Mouse (Mus musculus) urinary bladder, postnatal 4 days (tissue): ENCODE data around the gene Ctnnal1.
"Not testable (repeated sequence)": the region's sequence is repeated elsewhere in the genome, so short reads cannot be mapped to it uniquely, and the experiment has no call there.

Experiments used
- DNase-seq, 2 experiments: peaks; one replicate each; pipeline ENCODE4 v3.0.0; 2021 to 2022; ENCODE audit warnings: low spot score in 2 of 2

Gene Ctnnal1

GRCm38 (mm10) chr4:56865003-56865511, at the start of gene Ctnnal1:
Ctnnal1 (minus strand) TSS chr4:56865188.
- DNase-seq: peak; percentile 85 to 90

GRCm38 (mm10) chr4:56914761-56915160, 49.8 kb upstream of the Ctnnal1 start:
- DNase-seq: no peak

- no peak for DNase-seq
Observed at GRCm38 (mm10) chr4:56914338-56914737, 49.4 kb upstream of the Ctnnal1 start.

- no peak for DNase-seq
Observed at GRCm38 (mm10) chr4:56912382-56913001, 47.5 kb upstream of the Ctnnal1 start.

GRCm38 (mm10) chr4:56909568-56909967, 44.6 kb upstream of the Ctnnal1 start:
- DNase-seq: no peak

GRCm38 (mm10) chr4:56907671-56908070, 42.7 kb upstream of the Ctnnal1 start:
- DNase-seq: no peak

- no peak for DNase-seq
Observed at GRCm38 (mm10) chr4:56906926-56907325, 41.9 kb upstream of the Ctnnal1 start.

- no peak for DNase-seq
Observed at GRCm38 (mm10) chr4:56905507-56905906, 40.5 kb upstream of the Ctnnal1 start.

- no peak for DNase-seq
Observed at GRCm38 (mm10) chr4:56901671-56902070, 36.7 kb upstream of the Ctnnal1 start.

GRCm38 (mm10) chr4:56899216-56899615, 34.2 kb upstream of the Ctnnal1 start:
- DNase-seq: no peak

- DNase-seq: no peak
Observed at GRCm38 (mm10) chr4:56897511-56897910, 32.5 kb upstream of the Ctnnal1 start.

GRCm38 (mm10) chr4:56894196-56894595, 29.2 kb upstream of the Ctnnal1 start:
- DNase-seq: no peak

GRCm38 (mm10) chr4:56892501-56893115, 27.6 kb upstream of the Ctnnal1 start:
- no peak for DNase-seq

GRCm38 (mm10) chr4:56888483-56888882, 23.5 kb upstream of the Ctnnal1 start:
- no peak for DNase-seq

GRCm38 (mm10) chr4:56886286-56886979, 21.4 kb upstream of the Ctnnal1 start:
- no peak for DNase-seq

GRCm38 (mm10) chr4:56880036-56880703, 15.2 kb upstream of the Ctnnal1 start:
- DNase-seq: no peak

- no peak for DNase-seq
Observed at GRCm38 (mm10) chr4:56878971-56879370, 14.0 kb upstream of the Ctnnal1 start.

- DNase-seq: not testable (repeated sequence)
Observed at GRCm38 (mm10) chr4:56870541-56870940, 5.6 kb upstream of the Ctnnal1 start.

- no peak for DNase-seq
Observed at GRCm38 (mm10) chr4:56867761-56868160, 2.8 kb upstream of the Ctnnal1 start.

GRCm38 (mm10) chr4:56865971-56866370, 983 bp upstream of the Ctnnal1 start:
- no peak for DNase-seq

GRCm38 (mm10) chr4:56864417-56865001, 479 bp downstream of the Ctnnal1 start:
- DNase-seq: peak in 1 of 2 experiments; percentile 36

- no peak for DNase-seq
Observed at GRCm38 (mm10) chr4:56864016-56864415, 972 bp downstream of the Ctnnal1 start.
